Comparison of ENCODE assay signal across 9 mouse cellular contexts in genomic region chr15:85016951-85017664, GRCm38 (mm10). TPM values are rescaled to one million over a fixed set of nuclear protein-coding genes. Genes with fewer than 3 reads are reported as not detected.
A peak's percentile ranks its signal among the peaks of the same experiment; 100 is the strongest.
DNase-seq lines count a peak whose midpoint lies in the region; ATAC-seq lines count a peak whose summit lies in the region.
"Had no signal": no experiment of that assay in that cellular context is flagged by ENCODE, and none has a peak within 500 bp of the region (broad histone marks: within the 10 kb centered on the region; RNA-seq: fewer than 3 reads in every experiment).

Gene Upk3a (plus strand): TSS chr15:85017141.

- ATAC-seq in neural tube, embryonic 11.5 days (ENCODE audit: insufficient read depth, low FRiP score, low TSS enrichment) = no peak
- ATAC-seq in hindbrain, embryonic 13.5 days (ENCODE audit: low FRiP score) = peak; percentile 66; the same call in 1 of the 2 replicates
- ATAC-seq in liver, embryonic 11.5 days (replicated peaks; ENCODE audit: low FRiP score) = 0 out of 2 replicates have a peak, but pooled peaks have one; percentile 47
- ATAC-seq in neural tube, embryonic 14.5 days (ENCODE audit: low read depth) = no peak
- ATAC-seq in activated CD4-positive, CD25-positive, alpha-beta regulatory T cell, adult 4 months = no peak

- peak; percentile 20 for DNase-seq in neural tube, embryonic 11.5 days (ENCODE audit: low spot score)
- DNase-seq in neural tube, embryonic 10.5 days (ENCODE audit: extremely low spot score, low spot score) = no peak
- no peak for DNase-seq in liver, embryonic 11.5 days (ENCODE audit: low spot score)
- DNase-seq in spleen, adult 12 weeks (ENCODE audit: low spot score) = no peak
- DNase-seq in left cerebral cortex, adult 8-10 months (ENCODE audit: low spot score in 2 of 2) = no peak

- peak within 1 kb of the TSS; percentile 18; the same call in 1 of the 2 replicates for H3K4me2 ChIP-seq in neural tube, embryonic 11.5 days (ENCODE audit: low read depth)
- peak within 1 kb of the TSS; percentile 41 for H3K4me2 ChIP-seq in hindbrain, embryonic 13.5 days
- 0 out of 2 replicates have a peak within 1 kb of the TSS, but pooled peaks have one; percentile 10 for H3K4me2 ChIP-seq in liver, embryonic 11.5 days
- H3K4me2 ChIP-seq in neural tube, embryonic 14.5 days (ENCODE audit: low read depth, low read length) = peak within 1 kb of the TSS; percentile 21

- no peaks in the 10 kb centered on the region; the same call in 1 of the 2 replicates for H3K4me1 ChIP-seq in neural tube, embryonic 11.5 days (ENCODE audit: control insufficient read depth, insufficient read depth, low read length)
- peaks cover 10% of the 10 kb centered on the region; the same call in 1 of the 2 replicates for H3K4me1 ChIP-seq in hindbrain, embryonic 13.5 days (replicated peaks)
- H3K4me1 ChIP-seq in liver, embryonic 11.5 days (replicated peaks; ENCODE audit: control insufficient read depth, insufficient read depth, low read length) = no peaks in the 10 kb centered on the region
- H3K4me1 ChIP-seq in neural tube, embryonic 14.5 days (ENCODE audit: control insufficient read depth, insufficient read depth, low read length) = no peaks in the 10 kb centered on the region

- H3K27me3 ChIP-seq in neural tube, embryonic 11.5 days (ENCODE audit: control insufficient read depth, insufficient read depth, low read length) = no peaks in the 10 kb centered on the region
- H3K27me3 ChIP-seq in hindbrain, embryonic 13.5 days = peaks cover 24% of the 10 kb centered on the region
- peaks cover 10% of the 10 kb centered on the region; the same call in 1 of the 2 replicates for H3K27me3 ChIP-seq in liver, embryonic 11.5 days (replicated peaks; ENCODE audit: control insufficient read depth, insufficient read depth, low read length)
- H3K27me3 ChIP-seq in neural tube, embryonic 14.5 days (ENCODE audit: control insufficient read depth, insufficient read depth, low read length) = no peaks in the 10 kb centered on the region

- H3K4me3 ChIP-seq in neural tube, embryonic 11.5 days (ENCODE audit: low read depth, low read length) = no peak within 1 kb of the TSS
- 0 out of 2 replicates have a peak within 1 kb of the TSS, but pooled peaks have one; percentile 5 for H3K4me3 ChIP-seq in hindbrain, embryonic 13.5 days
- H3K4me3 ChIP-seq in liver, embryonic 11.5 days (ENCODE audit: low read depth, low read length) = no peak within 1 kb of the TSS
- no peak within 1 kb of the TSS for H3K4me3 ChIP-seq in neural tube, embryonic 14.5 days (ENCODE audit: low read depth, low read length)

- 7% methylated on average over 21 of the region's 21 CpGs for WGBS in neural tube, embryonic 11.5 days
- 8% methylated on average over 21 of the region's 21 CpGs for WGBS in hindbrain, embryonic 13.5 days
- 12% methylated on average over 21 of the region's 21 CpGs for WGBS in liver, embryonic 11.5 days
- 6% methylated on average over 21 of the region's 21 CpGs for WGBS in neural tube, embryonic 14.5 days

- no peaks in the 10 kb centered on the region for H3K9me3 ChIP-seq in neural tube, embryonic 11.5 days (ENCODE audit: control insufficient read depth, low read length)
- H3K9me3 ChIP-seq in hindbrain, embryonic 13.5 days = no peaks in the 10 kb centered on the region
- H3K9me3 ChIP-seq in liver, embryonic 11.5 days (ENCODE audit: control insufficient read depth, low read length) = no peaks in the 10 kb centered on the region
- no peaks in the 10 kb centered on the region for H3K9me3 ChIP-seq in neural tube, embryonic 14.5 days (ENCODE audit: control insufficient read depth, low read length)

- H3K27ac ChIP-seq in neural tube, embryonic 11.5 days (ENCODE audit: low read depth, low read length) = no peak within 1 kb of the TSS
- no peak within 1 kb of the TSS for H3K27ac ChIP-seq in hindbrain, embryonic 13.5 days
- no peak within 1 kb of the TSS for H3K27ac ChIP-seq in liver, embryonic 11.5 days (ENCODE audit: low read depth, low read length)
- no peak within 1 kb of the TSS for H3K27ac ChIP-seq in neural tube, embryonic 14.5 days (ENCODE audit: low read depth, low read length)

- no peak within 1 kb of the TSS for H3K9ac ChIP-seq in neural tube, embryonic 11.5 days (ENCODE audit: low read length)
- H3K9ac ChIP-seq in hindbrain, embryonic 13.5 days = peak within 1 kb of the TSS; percentile 49; the same call in 1 of the 2 replicates
- no peak within 1 kb of the TSS for H3K9ac ChIP-seq in liver, embryonic 11.5 days (ENCODE audit: low read depth, low read length)
- no peak within 1 kb of the TSS for H3K9ac ChIP-seq in neural tube, embryonic 14.5 days (replicated peaks; ENCODE audit: low read depth, low read length)

- H3K36me3 ChIP-seq in neural tube, embryonic 11.5 days (ENCODE audit: control insufficient read depth, insufficient read depth, low read length) = no peaks in the 10 kb centered on the region
- H3K36me3 ChIP-seq in hindbrain, embryonic 13.5 days = no peaks in the 10 kb centered on the region
- no peaks in the 10 kb centered on the region for H3K36me3 ChIP-seq in liver, embryonic 11.5 days (ENCODE audit: control insufficient read depth, insufficient read depth, low read length)
- no peaks in the 10 kb centered on the region for H3K36me3 ChIP-seq in neural tube, embryonic 14.5 days (ENCODE audit: control insufficient read depth, insufficient read depth, low read length)

RNA-seq across cellular contexts. Expression of gene Upk3a, which starts in this region (rescaled TPM):
- not detected in 2 replicates for polyA plus RNA-seq in neural tube, embryonic 11.5 days (2014; fragmentation: Nextera tagmentation; extraction: Ambion mirVana)
- polyA plus RNA-seq in hindbrain, embryonic 13.5 days (2015; fragmentation: Nextera tagmentation; extraction: Ambion mirVana) = 0.26 and 0.66 TPM in 2 replicates
- not detected in 2 replicates for polyA plus RNA-seq in liver, embryonic 11.5 days (2014; fragmentation: Nextera tagmentation; extraction: Ambion mirVana)
- polyA plus RNA-seq in neural tube, embryonic 14.5 days (2014; fragmentation: Nextera tagmentation; extraction: Ambion mirVana) = 0.58 and 0.88 TPM in 2 replicates
- under 1 TPM in 2 of 4 experiments, not detected in 2; 0.35 to 0.44 TPM for total RNA-seq in left cerebral cortex, adult 8-10 months (2022)
- not detected for polyA plus RNA-seq in activated CD4-positive, CD25-positive, alpha-beta regulatory T cell, adult 4 months (2017; shearing (Covaris generic))
- polyA plus RNA-seq: heart, postnatal 0 days had no signal

Comparison
In these comparisons a context has a peak if more than half of its experiments do, and no peak if none do; other contexts are left out.
1. Peak in DNase-seq and H3K4me2 ChIP-seq in neural tube, embryonic 11.5 days; RNA of the gene not detected or under 1 TPM.
2. Peak in ATAC-seq, H3K4me3 ChIP-seq, H3K9ac ChIP-seq and H3K4me2 ChIP-seq in hindbrain, embryonic 13.5 days; RNA of the gene not detected or under 1 TPM.
3. Peak in ATAC-seq and H3K4me2 ChIP-seq in liver, embryonic 11.5 days; RNA of the gene not detected or under 1 TPM.